In genomic region chr5:73626842-73627241, GRCm38 (mm10) we compare ENCODE assay signal across 24 mouse cellular contexts. TPM values are rescaled to one million over a fixed set of nuclear protein-coding genes. Genes with fewer than 3 reads are reported as not detected.
DNase-seq lines count a peak whose midpoint lies in the region; ATAC-seq lines count a peak whose summit lies in the region.
"Had no signal": no experiment of that assay in that cellular context is flagged by ENCODE, and none has a peak within 500 bp of the region (broad histone marks: within the 10 kb centered on the region; RNA-seq: fewer than 3 reads in every experiment).

No protein-coding gene starts in this region.

- ATAC-seq in neural tube, embryonic 14.5 days (ENCODE audit: low read depth) = peak; percentile 56; the same call in 1 of the 2 replicates
- 0 out of 2 replicates have a peak, but pooled peaks have one; percentile 28 for ATAC-seq in neural tube, embryonic 15.5 days (ENCODE audit: low FRiP score)
- ATAC-seq: forebrain, embryonic 14.5 days; forebrain, embryonic 16.5 days had no signal

- DNase-seq in heart, adult 11 months = peak; percentile 37
- no peak for DNase-seq in heart, postnatal 36 days
- DNase-seq in kidney, adult 9 months = no peak
- DNase-seq in spleen, adult 12 weeks (ENCODE audit: low spot score) = no peak
- DNase-seq: adrenal gland, adult 2 months; adrenal gland, postnatal 10 days; adrenal gland, postnatal 36 days; cerebellum, adult 11-12 months; cerebellum, adult 2 months; cerebellum, adult 9-10 months; cerebellum, postnatal 10 days; cerebellum, postnatal 25 days had no signal

- intact Hi-C loops in heart, postnatal 36 days (cut with DNase I) = no loop called here

- H3K36me3 ChIP-seq in neural tube, embryonic 14.5 days (ENCODE audit: control insufficient read depth, insufficient read depth, low read length) = no peaks in the 10 kb centered on the region
- H3K36me3 ChIP-seq in neural tube, embryonic 15.5 days = no peaks in the 10 kb centered on the region
- H3K36me3 ChIP-seq: embryonic facial prominence, embryonic 10.5 days; embryonic facial prominence, embryonic 12.5 days had no signal

- no peaks in the 10 kb centered on the region for H3K9me3 ChIP-seq in neural tube, embryonic 14.5 days (ENCODE audit: control insufficient read depth, low read length)
- no peaks in the 10 kb centered on the region for H3K9me3 ChIP-seq in neural tube, embryonic 15.5 days (replicated peaks)
- H3K9me3 ChIP-seq: embryonic facial prominence, embryonic 10.5 days; embryonic facial prominence, embryonic 12.5 days had no signal

- H3K9ac ChIP-seq in neural tube, embryonic 14.5 days (replicated peaks; ENCODE audit: low read depth, low read length) = no peak overlapping the region
- H3K9ac ChIP-seq in neural tube, embryonic 15.5 days (replicated peaks) = no peak overlapping the region
- H3K9ac ChIP-seq: embryonic facial prominence, embryonic 12.5 days had no signal

- WGBS in neural tube, embryonic 14.5 days = 60% methylated on average over 7 of the region's 7 CpGs
- 62% methylated on average over 7 of the region's 7 CpGs for WGBS in neural tube, embryonic 15.5 days

- H3K4me3 ChIP-seq in neural tube, embryonic 14.5 days (ENCODE audit: low read depth, low read length) = no peak overlapping the region
- no peak overlapping the region for H3K4me3 ChIP-seq in neural tube, embryonic 15.5 days (replicated peaks)
- H3K4me3 ChIP-seq: embryonic facial prominence, embryonic 10.5 days; embryonic facial prominence, embryonic 12.5 days had no signal

- no peaks in the 10 kb centered on the region for H3K27me3 ChIP-seq in neural tube, embryonic 14.5 days (ENCODE audit: control insufficient read depth, insufficient read depth, low read length)
- H3K27me3 ChIP-seq in neural tube, embryonic 15.5 days (replicated peaks) = no peaks in the 10 kb centered on the region
- H3K27me3 ChIP-seq: embryonic facial prominence, embryonic 12.5 days had no signal

- H3K27ac ChIP-seq in neural tube, embryonic 14.5 days (ENCODE audit: low read depth, low read length) = no peak overlapping the region
- H3K27ac ChIP-seq in neural tube, embryonic 15.5 days (replicated peaks) = no peak overlapping the region
- H3K27ac ChIP-seq: embryonic facial prominence, embryonic 10.5 days; embryonic facial prominence, embryonic 12.5 days had no signal

- no peaks in the 10 kb centered on the region for H3K4me1 ChIP-seq in neural tube, embryonic 14.5 days (ENCODE audit: control insufficient read depth, insufficient read depth, low read length)
- 0 out of 2 replicates have a peak, but pooled peaks cover 4% of the 10 kb centered on the region for H3K4me1 ChIP-seq in neural tube, embryonic 15.5 days
- H3K4me1 ChIP-seq: embryonic facial prominence, embryonic 12.5 days had no signal

- H3K4me2 ChIP-seq in neural tube, embryonic 14.5 days (ENCODE audit: low read depth, low read length) = no peak overlapping the region
- H3K4me2 ChIP-seq in neural tube, embryonic 15.5 days = no peak overlapping the region
- H3K4me2 ChIP-seq: embryonic facial prominence, embryonic 12.5 days had no signal

RNA-seq across cellular contexts. Expression of gene Lrrc66, which starts 5.5 kb away (rescaled TPM):
- not detected for total RNA-seq in heart, postnatal 36 days (2021)
- polyA plus RNA-seq in neural tube, embryonic 14.5 days (2014; fragmentation: Nextera tagmentation; extraction: Ambion mirVana) = not detected in 2 replicates
- polyA plus RNA-seq in neural tube, embryonic 15.5 days (2015; fragmentation: Nextera tagmentation; extraction: Ambion mirVana) = 0.04 and 0.61 TPM in 2 replicates
- total RNA-seq: adrenal gland, adult 2 months; adrenal gland, postnatal 10 days; adrenal gland, postnatal 36 days; ES-E14 had no signal
- polyA plus RNA-seq: adrenal gland, adult 2 months; C2C12; cerebellum, adult 2 months; cortical plate, adult 2 months; embryonic facial prominence, embryonic 14.5 days; forebrain, embryonic 11.5 days; forebrain, embryonic 14.5 days; forebrain, embryonic 16.5 days had no signal

RNA-seq across cellular contexts. Expression of gene Sgcb, which starts 20.7 kb away (rescaled TPM):
- total RNA-seq in heart, postnatal 36 days (2021) = 100 to 1,000 TPM in 1 of 2 experiments, 10 to 100 TPM in 1; 97.5 to 103 TPM
- polyA plus RNA-seq in neural tube, embryonic 14.5 days (2014; fragmentation: Nextera tagmentation; extraction: Ambion mirVana) = 53.8 and 57.2 TPM in 2 replicates
- 51.5 and 55.5 TPM in 2 replicates for polyA plus RNA-seq in neural tube, embryonic 15.5 days (2015; fragmentation: Nextera tagmentation; extraction: Ambion mirVana)

RNA-seq across cellular contexts. Expression of gene Spata18, which starts 24.3 kb away (rescaled TPM):
- under 1 TPM; 0.27 to 0.28 TPM for total RNA-seq in heart, postnatal 36 days (2021)
- 0.13 and 0.24 TPM in 2 replicates for polyA plus RNA-seq in neural tube, embryonic 14.5 days (2014; fragmentation: Nextera tagmentation; extraction: Ambion mirVana)
- polyA plus RNA-seq in neural tube, embryonic 15.5 days (2015; fragmentation: Nextera tagmentation; extraction: Ambion mirVana) = 0.14 TPM in 2 replicates
- total RNA-seq: adrenal gland, adult 2 months; ES-E14; MEL had no signal
- polyA plus RNA-seq: adrenal gland, adult 2 months; C2C12 had no signal
